Mouse (Mus musculus) kidney, adult 2 months (tissue): ENCODE measurements around the gene Mast4.

Source experiments
- CTCF ChIP-seq: fragments of 200-500 bp; conservative IDR thresholded peaks from 2 replicates; pipeline ENCODE4 v1.5.1; 2011; ENCODE audit warnings: low read depth, mild to moderate bottlenecking, control low read depth, low read length, moderate library complexity, mixed read lengths; ENCODE audit not compliant: insufficient read depth, insufficient read length
- POLR2A ChIP-seq: fragments of 200-500 bp; IDR thresholded peaks from one replicate; pipeline ENCODE4 v1.6.1; 2011; ENCODE audit warnings: low read depth, low read length, control low read depth

GRCm38 (mm10) chr13:102935788-102936187 is 398.5 kb downstream of the Mast4 start:
- TF ChIP-seq POLR2A (no peak), CTCF (no peak)
